Mouse (Mus musculus) thymus, adult 2 months (tissue): Measurements from ENCODE around the gene Tifa.

Source experiments
- CTCF ChIP-seq: fragments of 200-500 bp; IDR thresholded peaks from 2 replicates; pipeline ENCODE4 v1.5.1; 2012; ENCODE audit warnings: mild to moderate bottlenecking, control low read depth, low read length, moderate library complexity, borderline replicate concordance; ENCODE audit not compliant: control insufficient read depth, poor library complexity, insufficient read depth; ENCODE audit errors: extremely low read depth
- POLR2A ChIP-seq: fragments of 200-500 bp; IDR thresholded peaks from 2 replicates; pipeline ENCODE4 v1.6.1; 2012; ENCODE audit warnings: mild to moderate bottlenecking, low read length, control low read depth, moderate library complexity; ENCODE audit not compliant: control insufficient read depth, poor library complexity, insufficient read depth; ENCODE audit errors: extremely low read depth

GRCm38 (mm10) chr3:127868880-127869279 is 79.3 kb downstream of the Tifa start:
- TF ChIP-seq POLR2A (no peak), CTCF (no peak)
